Mouse (Mus musculus) midbrain, embryonic 14.5 days (tissue): Measurements from ENCODE around the gene Cdk14. TPM values are rescaled to one million over a fixed set of nuclear protein-coding genes. Genes with fewer than 3 reads are reported as not detected.

ENCODE experiments used
- ATAC-seq: fragments of 200-750 bp; cut with Nextera tagmentation; 2 replicates; pipeline ENCODE4 v1.8.0; 2017; ENCODE audit warnings: moderate number of reproducible peaks, moderate library complexity; ENCODE audit not compliant: low FRiP score, low TSS enrichment
- DNase-seq: peaks from one replicate; pipeline ENCODE4 v3.0.0-alpha.2; 2015
- H3K27ac ChIP-seq: fragments of 300-500 bp; sonication (generic); replicated peaks from 2 replicates; pipeline ENCODE4 v1.5.1; 2014; ENCODE audit warnings: mild to moderate bottlenecking, low read depth, low read length, moderate library complexity
- H3K27me3 ChIP-seq: fragments of 300-500 bp; sonication (generic); 2 replicates; pipeline ENCODE4 v1.6.1; 2014; ENCODE audit warnings: low read length, control low read depth, mixed read lengths; ENCODE audit not compliant: control insufficient read depth, insufficient read depth
- H3K36me3 ChIP-seq: fragments of 300-500 bp; sonication (generic); 2 replicates; pipeline ENCODE4 v1.6.1; 2014; ENCODE audit warnings: low read length, control low read depth; ENCODE audit not compliant: control insufficient read depth, insufficient read depth
- H3K4me1 ChIP-seq: fragments of 300-500 bp; sonication (generic); 2 replicates; pipeline ENCODE4 v1.6.1; 2014; ENCODE audit warnings: mild to moderate bottlenecking, antibody characterized with exemption, low read length, control low read depth; ENCODE audit not compliant: control insufficient read depth, insufficient read depth
- H3K4me2 ChIP-seq: fragments of 300-500 bp; sonication (generic); 2 replicates; pipeline ENCODE4 v1.6.1; 2014; ENCODE audit warnings: mild to moderate bottlenecking, low read length, moderate library complexity
- H3K4me3 ChIP-seq: fragments of 300-500 bp; sonication (generic); replicated peaks from 2 replicates; pipeline ENCODE4 v1.5.1; 2014; ENCODE audit warnings: low read depth, low read length
- H3K9ac ChIP-seq: fragments of 300-500 bp; sonication (generic); replicated peaks from 2 replicates; pipeline ENCODE4 v1.6.1; 2014; ENCODE audit warnings: mild to moderate bottlenecking, low read length, moderate library complexity
- H3K9me3 ChIP-seq: fragments of 300-500 bp; sonication (generic); 2 replicates; pipeline ENCODE4 v1.6.1; 2016; ENCODE audit warnings: low read length, control low read depth, mixed read lengths; ENCODE audit not compliant: control insufficient read depth
- WGBS: fragments of 180-500 bp; shearing (Covaris S2); extraction: QIAGEN DNeasy Blood & Tissue Kit; methylation state at CpG from one replicate; pipeline ENCODE4 v1.1.7; 2014; 5-methylcytosine and 5-hydroxymethylcytosine counted together
- polyA plus RNA-seq: library from polyadenylated mRNA; unstranded; fragments of >200 nt; fragmentation: Nextera tagmentation; extraction: Ambion mirVana; gene quantifications from 2 replicates; pipeline ENCODE4 v1.2.1, GENCODE M21; 2014

Cdk14 gene
- polyA plus RNA-seq, 1 experiment from 2014 or later, result 54.0 TPM

DNA sequence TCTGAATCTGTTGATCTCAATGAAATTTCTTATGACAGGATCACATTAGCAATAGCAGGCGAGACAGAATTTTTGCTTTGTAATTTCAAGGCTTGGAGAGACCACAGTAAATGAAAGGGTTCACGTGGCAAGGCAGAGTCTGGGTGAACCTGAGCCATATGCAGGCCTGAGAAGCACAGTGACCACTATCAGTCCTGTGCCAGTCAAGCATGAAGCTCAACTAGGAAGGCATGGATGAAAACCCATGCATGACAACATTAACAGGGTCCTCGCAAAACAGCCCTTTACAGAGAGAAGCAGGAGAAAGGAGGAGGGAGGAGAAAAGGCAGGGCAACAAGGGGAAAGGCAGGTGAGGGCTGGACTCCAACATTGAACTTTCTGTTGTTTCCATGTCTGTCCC is 311.1 kb downstream of the Cdk14 start:
- H3K4me1 ChIP-seq, result 0 out of 2 replicates have a peak, but pooled peaks cover 14% of the 10 kb centered on the region
- 75% methylated on average over 3 of the region's 3 CpGs for WGBS
- H3K9me3 ChIP-seq, result no peaks in the 10 kb centered on the region
- H3K27me3 ChIP-seq, result no peaks in the 10 kb centered on the region
- H3K9ac ChIP-seq, result no peak overlapping the region
- H3K36me3 ChIP-seq, result no peaks in the 10 kb centered on the region
- DNase-seq, result no peak
- no peak overlapping the region for H3K4me2 ChIP-seq
- H3K4me3 ChIP-seq, result no peak overlapping the region
- H3K27ac ChIP-seq, result no peak overlapping the region
- ATAC-seq, result no peak

- H3K9me3 ChIP-seq, result no peaks in the 10 kb centered on the region
- no peak overlapping the region for H3K4me3 ChIP-seq
- WGBS, result 42% methylated on average over 3 of the region's 3 CpGs
- H3K36me3 ChIP-seq, result no peaks in the 10 kb centered on the region
- no peaks in the 10 kb centered on the region for H3K4me1 ChIP-seq
- DNase-seq (no peak), ATAC-seq (no peak)
- H3K27me3 ChIP-seq, result no peaks in the 10 kb centered on the region
- no peak overlapping the region for H3K9ac ChIP-seq
- H3K4me2 ChIP-seq, result no peak overlapping the region
- H3K27ac ChIP-seq, result no peak overlapping the region
Measured at GRCm38 (mm10) chr5:5096248-5096915, 323.7 kb downstream of the Cdk14 start.

- Histone ChIP-seq H3K36me3 (no peaks in the 10 kb centered on the region), H3K9me3 (no peaks in the 10 kb centered on the region), H3K27me3 (no peaks in the 10 kb centered on the region), H3K27ac (no peak overlapping the region), H3K4me3 (no peak overlapping the region), H3K4me1 (no peaks in the 10 kb centered on the region), H3K4me2 (no peak overlapping the region), H3K9ac (no peak overlapping the region)
- no peak for ATAC-seq
- WGBS, result 85% methylated on average over 7 of the region's 7 CpGs
- DNase-seq, result no peak
Measured at GRCm38 (mm10) chr5:5092736-5093135, 327.4 kb downstream of the Cdk14 start.

GRCm38 (mm10) chr5:5071526-5071925 is 348.6 kb downstream of the Cdk14 start:
- no peaks in the 10 kb centered on the region for H3K36me3 ChIP-seq
- H3K4me2 ChIP-seq, result no peak overlapping the region
- 88% methylated on average over 1 of the region's 1 CpGs for WGBS
- no peaks in the 10 kb centered on the region for H3K4me1 ChIP-seq
- no peak for ATAC-seq
- H3K9ac ChIP-seq, result no peak overlapping the region
- H3K9me3 ChIP-seq, result no peaks in the 10 kb centered on the region
- H3K27ac ChIP-seq, result no peak overlapping the region
- H3K27me3 ChIP-seq, result no peaks in the 10 kb centered on the region
- H3K4me3 ChIP-seq, result no peak overlapping the region
- DNase-seq, result no peak

DNA sequence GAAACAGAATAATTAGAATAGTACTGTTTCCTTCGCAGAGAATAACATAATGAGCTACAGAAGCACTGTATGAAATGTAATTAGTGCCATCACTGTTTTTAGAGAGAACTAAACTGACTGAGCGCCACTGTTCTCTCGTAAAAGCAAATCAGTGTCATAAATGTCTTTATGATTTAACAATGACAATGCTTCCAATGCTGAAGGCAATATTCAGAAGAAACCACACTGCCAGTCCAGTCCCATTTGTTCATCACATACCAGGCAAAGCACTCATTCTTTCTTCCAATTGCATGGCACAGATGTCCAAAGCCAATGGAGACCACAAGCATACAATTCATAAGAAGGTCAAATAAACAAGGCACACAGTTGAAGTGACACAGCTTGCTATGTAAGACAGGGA is 355.4 kb downstream of the Cdk14 start:
- no peak for DNase-seq
- H3K27ac ChIP-seq, result no peak overlapping the region
- H3K4me2 ChIP-seq, result no peak overlapping the region
- H3K4me3 ChIP-seq, result no peak overlapping the region
- H3K4me1 ChIP-seq, result no peaks in the 10 kb centered on the region
- ATAC-seq, result no peak
- WGBS, result 85% methylated on average over 3 of the region's 3 CpGs
- no peaks in the 10 kb centered on the region for H3K9me3 ChIP-seq
- no peaks in the 10 kb centered on the region for H3K27me3 ChIP-seq
- no peaks in the 10 kb centered on the region for H3K36me3 ChIP-seq
- no peak overlapping the region for H3K9ac ChIP-seq

GRCm38 (mm10) chr5:5056102-5056883 is 363.8 kb downstream of the Cdk14 start:
- peak; percentile 24; the same call in 1 of the 2 replicates for ATAC-seq
- Histone ChIP-seq H3K4me1 (peaks cover 10% of the 10 kb centered on the region), H3K4me3 (no peak overlapping the region), H3K27me3 (no peaks in the 10 kb centered on the region), H3K9me3 (no peaks in the 10 kb centered on the region), H3K9ac (no peak overlapping the region), H3K27ac (peak overlapping the region; percentile 41; the same call in 1 of the 2 replicates), H3K36me3 (no peaks in the 10 kb centered on the region), H3K4me2 (no peak overlapping the region)
- peak; percentile 27 for DNase-seq
- 26% methylated on average over 4 of the region's 4 CpGs for WGBS

- ATAC-seq (no peak), DNase-seq (no peak)
- peaks cover 10% of the 10 kb centered on the region for H3K4me1 ChIP-seq
- no peaks in the 10 kb centered on the region for H3K36me3 ChIP-seq
- H3K27me3 ChIP-seq, result no peaks in the 10 kb centered on the region
- no peak overlapping the region for H3K9ac ChIP-seq
- H3K4me3 ChIP-seq, result no peak overlapping the region
- 23% methylated on average over 1 of the region's 1 CpGs for WGBS
- H3K4me2 ChIP-seq, result no peak overlapping the region
- 0 out of 2 replicates have a peak overlapping the region, but pooled peaks have one; percentile 32 for H3K27ac ChIP-seq
- H3K9me3 ChIP-seq, result no peaks in the 10 kb centered on the region
Measured at GRCm38 (mm10) chr5:5055494-5055893, 364.6 kb downstream of the Cdk14 start.

DNA sequence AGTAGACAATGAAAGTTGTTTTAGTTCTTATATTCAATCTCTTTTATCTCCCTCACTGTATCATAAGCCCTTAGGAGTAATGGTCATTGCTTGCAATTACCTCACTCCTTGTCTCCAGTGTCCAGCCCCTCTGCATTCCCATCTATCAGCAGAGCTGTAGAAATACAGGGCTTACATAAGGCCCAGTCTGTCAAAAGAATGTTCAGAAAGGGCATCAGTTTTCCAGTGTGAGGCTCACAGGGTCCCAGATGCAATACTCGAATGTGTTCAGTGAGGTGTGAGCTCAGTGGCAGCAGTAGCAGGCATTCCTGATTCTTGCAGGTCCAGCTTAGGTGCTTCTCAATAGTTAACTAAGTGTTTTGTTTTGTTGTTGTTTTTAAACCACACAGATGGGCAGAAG is 365.8 kb downstream of the Cdk14 start:
- H3K9me3 ChIP-seq, result no peaks in the 10 kb centered on the region
- H3K4me1 ChIP-seq, result peaks cover 10% of the 10 kb centered on the region
- H3K4me2 ChIP-seq, result no peak overlapping the region
- no peaks in the 10 kb centered on the region for H3K27me3 ChIP-seq
- no peaks in the 10 kb centered on the region for H3K36me3 ChIP-seq
- H3K9ac ChIP-seq, result no peak overlapping the region
- 13% methylated on average over 1 of the region's 1 CpGs for WGBS
- H3K4me3 ChIP-seq, result no peak overlapping the region
- no peak for DNase-seq
- no peak for ATAC-seq
- H3K27ac ChIP-seq, result no peak overlapping the region

DNA sequence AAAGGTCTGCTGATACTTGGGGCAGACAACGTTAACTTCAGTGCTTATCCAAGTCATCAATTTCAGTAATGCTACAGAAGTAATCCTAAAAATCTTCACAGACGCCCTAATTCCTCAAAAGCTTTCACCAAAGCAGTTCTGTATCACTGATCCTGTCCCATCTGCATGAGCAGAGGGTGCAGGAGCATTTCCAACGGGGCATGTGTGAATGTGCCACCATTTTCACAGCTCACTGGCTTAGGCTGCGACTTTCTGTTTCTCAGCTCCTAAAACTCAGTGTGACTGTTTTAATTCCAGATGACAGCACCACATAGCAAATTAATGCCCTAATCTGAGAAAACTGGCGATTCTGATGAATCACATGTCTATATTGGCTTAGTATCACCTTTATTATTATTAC is 375.8 kb downstream of the Cdk14 start:
- Histone ChIP-seq H3K36me3 (no peaks in the 10 kb centered on the region), H3K27me3 (no peaks in the 10 kb centered on the region), H3K4me2 (no peak overlapping the region), H3K27ac (no peak overlapping the region), H3K4me3 (no peak overlapping the region), H3K9me3 (no peaks in the 10 kb centered on the region), H3K4me1 (peaks cover 11% of the 10 kb centered on the region; the same call in 1 of the 2 replicates), H3K9ac (no peak overlapping the region)
- ATAC-seq (no peak), DNase-seq (no peak)
- WGBS, result 72% methylated on average over 5 of the region's 5 CpGs
